Mouse (Mus musculus): Measurements from ENCODE around the gene Znfx1.

Gene Znfx1

GRCm38 (mm10) chr2:166991945-166992344 is 70.9 kb downstream of the Znfx1 start:
- DNase-seq: no peak

GRCm38 (mm10) chr2:166990861-166991260 is 72.0 kb downstream of the Znfx1 start:
- DNase-seq: no peak

All from right cerebral cortex, adult 18-20 months (tissue).